Mouse (Mus musculus): Measurements from ENCODE around the gene Sardh. TPM values are rescaled to one million over a fixed set of nuclear protein-coding genes. Genes with fewer than 3 reads are reported as not detected.

The Sardh gene
- polyA plus RNA-seq, 1 experiment from 2014 or later, result 9.5 TPM

- Histone ChIP-seq H3K9ac (ENCODE audit: low read depth, low read length) (no peak overlapping the region), H3K27me3 (replicated peaks; ENCODE audit: control insufficient read depth, insufficient read depth, low read length) (no peaks in the 10 kb centered on the region), H3K4me3 (ENCODE audit: low read length) (no peak overlapping the region), H3K27ac (ENCODE audit: low read length) (no peak overlapping the region), H3K9me3 (ENCODE audit: control insufficient read depth, low read length) (no peaks in the 10 kb centered on the region), H3K4me1 (ENCODE audit: control insufficient read depth, insufficient read depth, low read length) (no peaks in the 10 kb centered on the region), H3K36me3 (ENCODE audit: control insufficient read depth, insufficient read depth, low read length) (no peaks in the 10 kb centered on the region), H3K4me2 (ENCODE audit: low read depth, low read length) (no peak overlapping the region)
- no peak for ATAC-seq
- 58% methylated on average over 4 of the region's 4 CpGs for WGBS
Observed at GRCm38 (mm10) chr2:27189994-27190393, 58.1 kb downstream of the Sardh start.

GRCm38 (mm10) chr2:27187531-27187930 is 60.6 kb downstream of the Sardh start:
- H3K4me3 ChIP-seq (ENCODE audit: low read length), result no peak overlapping the region
- 76% methylated on average over 6 of the region's 6 CpGs for WGBS
- no peak for ATAC-seq

GRCm38 (mm10) chr2:27183734-27184133 is 64.4 kb downstream of the Sardh start:
- H3K4me3 ChIP-seq (ENCODE audit: low read length), result no peak overlapping the region
- no peaks in the 10 kb centered on the region for H3K9me3 ChIP-seq (ENCODE audit: control insufficient read depth, low read length)
- peak; percentile 68 for ATAC-seq
- no peak overlapping the region for H3K4me2 ChIP-seq (ENCODE audit: low read depth, low read length)
- H3K36me3 ChIP-seq (ENCODE audit: control insufficient read depth, insufficient read depth, low read length), result no peaks in the 10 kb centered on the region
- H3K4me1 ChIP-seq (ENCODE audit: control insufficient read depth, insufficient read depth, low read length), result no peaks in the 10 kb centered on the region
- no peaks in the 10 kb centered on the region for H3K27me3 ChIP-seq (replicated peaks; ENCODE audit: control insufficient read depth, insufficient read depth, low read length)
- WGBS, result 43% methylated on average over 12 of the region's 12 CpGs
- H3K27ac ChIP-seq (ENCODE audit: low read length), result no peak overlapping the region
- no peak overlapping the region for H3K9ac ChIP-seq (ENCODE audit: low read depth, low read length)

More at GRCm38 (mm10) chr2:27187531-27187930, 60.6 kb downstream of the Sardh start:
- Histone ChIP-seq H3K9me3 (ENCODE audit: control insufficient read depth, low read length) (no peaks in the 10 kb centered on the region), H3K4me2 (ENCODE audit: low read depth, low read length) (no peak overlapping the region), H3K9ac (ENCODE audit: low read depth, low read length) (no peak overlapping the region), H3K27ac (ENCODE audit: low read length) (no peak overlapping the region), H3K4me1 (ENCODE audit: control insufficient read depth, insufficient read depth, low read length) (no peaks in the 10 kb centered on the region), H3K27me3 (replicated peaks; ENCODE audit: control insufficient read depth, insufficient read depth, low read length) (no peaks in the 10 kb centered on the region), H3K36me3 (ENCODE audit: control insufficient read depth, insufficient read depth, low read length) (no peaks in the 10 kb centered on the region)

- no peak overlapping the region for H3K27ac ChIP-seq (ENCODE audit: low read length)
- H3K4me3 ChIP-seq (ENCODE audit: low read length), result no peak overlapping the region
- H3K4me2 ChIP-seq (ENCODE audit: low read depth, low read length), result no peak overlapping the region
- H3K36me3 ChIP-seq (ENCODE audit: control insufficient read depth, insufficient read depth, low read length), result no peaks in the 10 kb centered on the region
- no peak for ATAC-seq
- no peak overlapping the region for H3K9ac ChIP-seq (ENCODE audit: low read depth, low read length)
- H3K9me3 ChIP-seq (ENCODE audit: control insufficient read depth, low read length), result no peaks in the 10 kb centered on the region
- no peaks in the 10 kb centered on the region for H3K4me1 ChIP-seq (ENCODE audit: control insufficient read depth, insufficient read depth, low read length)
- no peaks in the 10 kb centered on the region for H3K27me3 ChIP-seq (replicated peaks; ENCODE audit: control insufficient read depth, insufficient read depth, low read length)
- 44% methylated on average over 4 of the region's 4 CpGs for WGBS
Observed at GRCm38 (mm10) chr2:27181907-27182306, 66.2 kb downstream of the Sardh start.

- H3K4me1 ChIP-seq (ENCODE audit: control insufficient read depth, insufficient read depth, low read length), result no peaks in the 10 kb centered on the region; the same call in 1 of the 2 replicates
- no peak overlapping the region for H3K9ac ChIP-seq (ENCODE audit: low read depth, low read length)
- no peak for ATAC-seq
- H3K4me2 ChIP-seq (ENCODE audit: low read depth, low read length), result no peak overlapping the region
- no peaks in the 10 kb centered on the region for H3K27me3 ChIP-seq (replicated peaks; ENCODE audit: control insufficient read depth, insufficient read depth, low read length)
- no peaks in the 10 kb centered on the region for H3K36me3 ChIP-seq (ENCODE audit: control insufficient read depth, insufficient read depth, low read length)
- no peaks in the 10 kb centered on the region for H3K9me3 ChIP-seq (ENCODE audit: control insufficient read depth, low read length)
- H3K4me3 ChIP-seq (ENCODE audit: low read length), result no peak overlapping the region
- 62% methylated on average over 8 of the region's 8 CpGs for WGBS
- no peak overlapping the region for H3K27ac ChIP-seq (ENCODE audit: low read length)
Observed at GRCm38 (mm10) chr2:27179101-27179500, 69.0 kb downstream of the Sardh start.

GRCm38 (mm10) chr2:27175696-27176267 is 72.4 kb downstream of the Sardh start:
- 74% methylated on average over 10 of the region's 10 CpGs for WGBS
- H3K4me1 ChIP-seq (ENCODE audit: control insufficient read depth, insufficient read depth, low read length), result no peaks in the 10 kb centered on the region; the same call in 1 of the 2 replicates

GRCm38 (mm10) chr2:27174242-27174641 is 73.9 kb downstream of the Sardh start:
- Histone ChIP-seq H3K4me2 (ENCODE audit: low read depth, low read length) (no peak overlapping the region), H3K4me3 (ENCODE audit: low read length) (no peak overlapping the region), H3K9me3 (ENCODE audit: control insufficient read depth, low read length) (no peaks in the 10 kb centered on the region), H3K27ac (ENCODE audit: low read length) (no peak overlapping the region), H3K4me1 (ENCODE audit: control insufficient read depth, insufficient read depth, low read length) (no peaks in the 10 kb centered on the region; the same call in 1 of the 2 replicates), H3K27me3 (replicated peaks; ENCODE audit: control insufficient read depth, insufficient read depth, low read length) (no peaks in the 10 kb centered on the region), H3K36me3 (ENCODE audit: control insufficient read depth, insufficient read depth, low read length) (no peaks in the 10 kb centered on the region), H3K9ac (ENCODE audit: low read depth, low read length) (no peak overlapping the region)
- WGBS, result 81% methylated on average over 2 of the region's 2 CpGs
- ATAC-seq, result no peak

More at GRCm38 (mm10) chr2:27175696-27176267, 72.4 kb downstream of the Sardh start:
- no peak overlapping the region for H3K4me3 ChIP-seq (ENCODE audit: low read length)
- no peak for ATAC-seq
- H3K27me3 ChIP-seq (replicated peaks; ENCODE audit: control insufficient read depth, insufficient read depth, low read length), result no peaks in the 10 kb centered on the region
- H3K27ac ChIP-seq (ENCODE audit: low read length), result no peak overlapping the region
- no peak overlapping the region for H3K4me2 ChIP-seq (ENCODE audit: low read depth, low read length)
- H3K9me3 ChIP-seq (ENCODE audit: control insufficient read depth, low read length), result no peaks in the 10 kb centered on the region
- no peaks in the 10 kb centered on the region for H3K36me3 ChIP-seq (ENCODE audit: control insufficient read depth, insufficient read depth, low read length)
- no peak overlapping the region for H3K9ac ChIP-seq (ENCODE audit: low read depth, low read length)

GRCm38 (mm10) chr2:27166999-27167398 is 81.1 kb downstream of the Sardh start:
- WGBS, result 11% methylated on average over 2 of the region's 2 CpGs
- Histone ChIP-seq H3K4me2 (ENCODE audit: low read depth, low read length) (no peak overlapping the region), H3K27me3 (replicated peaks; ENCODE audit: control insufficient read depth, insufficient read depth, low read length) (no peaks in the 10 kb centered on the region), H3K36me3 (ENCODE audit: control insufficient read depth, insufficient read depth, low read length) (no peaks in the 10 kb centered on the region), H3K27ac (ENCODE audit: low read length) (no peak overlapping the region), H3K9ac (ENCODE audit: low read depth, low read length) (no peak overlapping the region), H3K9me3 (ENCODE audit: control insufficient read depth, low read length) (no peaks in the 10 kb centered on the region), H3K4me3 (ENCODE audit: low read length) (no peak overlapping the region), H3K4me1 (ENCODE audit: control insufficient read depth, insufficient read depth, low read length) (0 out of 2 replicates have a peak, but pooled peaks cover 6% of the 10 kb centered on the region)
- no peak for ATAC-seq

- Histone ChIP-seq H3K4me3 (ENCODE audit: low read length) (no peak overlapping the region), H3K4me2 (ENCODE audit: low read depth, low read length) (no peak overlapping the region), H3K4me1 (ENCODE audit: control insufficient read depth, insufficient read depth, low read length) (0 out of 2 replicates have a peak, but pooled peaks cover 6% of the 10 kb centered on the region), H3K9me3 (ENCODE audit: control insufficient read depth, low read length) (no peaks in the 10 kb centered on the region), H3K9ac (ENCODE audit: low read depth, low read length) (no peak overlapping the region), H3K36me3 (ENCODE audit: control insufficient read depth, insufficient read depth, low read length) (no peaks in the 10 kb centered on the region), H3K27me3 (replicated peaks; ENCODE audit: control insufficient read depth, insufficient read depth, low read length) (no peaks in the 10 kb centered on the region), H3K27ac (ENCODE audit: low read length) (no peak overlapping the region)
- ATAC-seq, result no peak
- WGBS, result 68% methylated on average over 2 of the region's 2 CpGs
Observed at GRCm38 (mm10) chr2:27166074-27166473, 82.1 kb downstream of the Sardh start.
